Mouse (Mus musculus) liver, postnatal 0 days (tissue): ENCODE data around the gene Inafm2.

ENCODE experiments used
- CTCF ChIP-seq: sonication (generic); IDR thresholded peaks from 2 replicates; pipeline ENCODE4 v1.5.1; 2016; ENCODE audit warnings: antibody characterized with exemption, low read depth
- EP300 ChIP-seq: IDR thresholded peaks from 2 replicates; pipeline ENCODE4 v1.6.1; 2016; ENCODE audit warnings: antibody characterized with exemption, low read depth, mild to moderate bottlenecking

- TF ChIP-seq CTCF, result peak; percentile 50
- TF ChIP-seq EP300, result no peak
These were observed 20.8 kb downstream of the Inafm2 start for GRCm38 (mm10) chr2:118766041-118767033.
